Mouse (Mus musculus) skeletal muscle tissue, adult 2 months (tissue): ENCODE data around the gene Zic5.
"Not testable (repeated sequence)": the region's sequence is repeated elsewhere in the genome, so short reads cannot be mapped to it uniquely, and the experiment has no call there.

Experiments used
- DNase-seq: peaks from one replicate; pipeline ENCODE4 v3.0.0-alpha.2; 2012; ENCODE audit warnings: low read depth, low spot score

The Zic5 gene

DNA sequence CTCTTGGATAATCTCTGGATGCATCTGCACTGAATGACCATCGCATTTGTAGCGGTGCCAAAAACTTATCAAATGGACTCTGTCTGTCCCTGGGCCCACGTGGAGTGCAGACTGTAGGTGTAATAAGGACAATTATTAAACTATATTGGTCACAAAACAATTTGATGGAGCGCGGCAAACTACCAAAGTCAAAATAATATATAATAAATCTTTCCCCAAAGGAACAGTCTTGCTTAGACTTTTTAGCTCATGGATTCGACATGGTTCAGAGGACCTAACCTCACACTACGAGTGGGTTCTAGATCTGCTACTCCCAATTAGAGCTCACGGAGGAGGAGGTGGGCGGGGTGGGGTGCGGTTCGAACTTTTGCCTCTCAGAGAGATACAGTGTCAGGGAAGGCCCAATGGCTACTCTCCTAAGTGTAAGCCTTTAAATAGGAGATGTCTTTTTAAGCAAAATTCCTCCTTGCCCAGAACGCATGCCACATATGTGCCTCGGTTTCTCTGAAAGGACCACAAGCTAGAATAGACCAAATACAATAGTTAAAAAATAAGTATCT lies 534 bp upstream of the Zic5 start:
- DNase-seq, result no peak

DNA sequence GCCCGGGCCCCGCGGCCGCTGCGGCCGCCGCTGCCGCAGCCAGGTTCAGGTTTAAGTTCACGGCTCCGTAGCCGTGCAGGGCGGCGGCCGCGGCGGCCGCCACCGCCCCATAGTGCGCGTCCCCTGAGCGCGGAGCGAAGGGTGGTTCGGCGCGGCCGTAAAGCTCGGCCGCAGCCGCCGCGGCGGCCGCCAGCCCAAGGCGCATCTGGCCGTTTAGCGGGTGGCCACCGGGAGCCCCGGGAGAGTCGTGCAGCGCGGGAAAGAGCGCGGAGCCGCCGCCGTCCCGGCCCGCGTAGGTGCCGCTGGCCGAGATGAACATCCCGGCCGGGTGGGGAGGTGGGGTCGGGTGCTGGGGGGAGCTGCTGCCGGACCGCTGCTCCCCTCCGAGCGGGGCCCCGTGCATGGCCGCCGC lies 1.1 kb downstream of the Zic5 start:
- no peak for DNase-seq

DNA sequence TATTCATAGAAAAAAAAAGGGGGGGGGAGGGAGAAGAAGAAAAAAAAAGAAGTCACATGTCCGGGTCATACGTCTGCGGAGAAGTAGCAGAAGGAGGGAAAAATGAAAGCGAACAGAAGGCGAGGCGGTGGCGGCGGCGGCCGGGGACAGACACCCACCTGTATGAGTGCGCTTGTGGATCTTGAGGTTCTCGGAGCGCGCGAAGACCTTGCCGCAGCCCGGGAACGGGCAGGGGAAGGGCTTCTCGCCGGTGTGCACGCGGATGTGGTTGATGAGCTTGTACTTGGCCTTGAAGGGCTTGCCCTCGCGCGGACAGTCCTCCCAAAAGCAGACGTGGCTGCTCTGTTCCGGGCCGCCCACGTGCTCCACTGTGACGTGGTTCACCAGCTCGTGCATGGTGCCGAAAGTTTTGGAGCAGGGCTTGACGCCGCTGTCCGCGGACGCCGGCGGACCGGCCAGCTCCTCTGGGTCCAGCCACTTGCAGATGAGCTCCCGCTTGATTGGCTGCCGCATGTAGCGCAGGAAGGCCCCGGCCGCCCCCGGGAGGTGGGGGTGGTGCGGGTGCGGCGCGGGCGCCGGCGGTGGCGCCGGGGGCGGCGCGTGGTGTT lies 1.6 kb downstream of the Zic5 start:
- peak; percentile 18 for DNase-seq

DNA sequence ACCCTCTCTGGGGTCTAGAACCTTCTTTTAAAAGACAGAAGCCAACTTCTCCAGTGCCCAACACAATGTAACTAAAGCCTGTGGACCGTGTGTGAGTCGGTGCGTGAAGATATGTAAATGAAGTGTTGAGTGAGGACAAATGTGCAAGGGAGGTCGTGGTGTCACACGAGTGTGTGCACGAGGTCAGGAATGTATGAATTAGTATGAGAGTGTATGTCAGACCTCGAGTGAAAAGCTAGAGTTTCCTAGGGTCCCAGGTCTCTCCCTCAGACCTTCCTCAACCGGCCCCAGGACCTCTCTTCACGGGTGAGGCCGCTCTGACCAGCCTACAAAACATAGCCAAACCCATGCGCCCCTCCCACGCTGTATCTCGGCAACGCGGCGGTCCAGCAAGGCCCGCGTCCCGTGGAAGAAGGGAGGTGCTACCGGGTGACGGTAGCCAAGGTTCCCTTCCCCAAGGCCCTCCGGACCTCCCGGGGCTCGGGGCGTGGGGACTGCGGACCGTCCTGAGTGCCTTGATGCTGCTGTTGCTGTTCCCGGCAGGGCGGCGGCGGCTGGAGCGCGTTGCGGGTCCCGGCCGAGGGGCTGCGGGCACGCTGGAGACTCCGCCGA lies 2.3 kb downstream of the Zic5 start:
- no peak for DNase-seq

DNA sequence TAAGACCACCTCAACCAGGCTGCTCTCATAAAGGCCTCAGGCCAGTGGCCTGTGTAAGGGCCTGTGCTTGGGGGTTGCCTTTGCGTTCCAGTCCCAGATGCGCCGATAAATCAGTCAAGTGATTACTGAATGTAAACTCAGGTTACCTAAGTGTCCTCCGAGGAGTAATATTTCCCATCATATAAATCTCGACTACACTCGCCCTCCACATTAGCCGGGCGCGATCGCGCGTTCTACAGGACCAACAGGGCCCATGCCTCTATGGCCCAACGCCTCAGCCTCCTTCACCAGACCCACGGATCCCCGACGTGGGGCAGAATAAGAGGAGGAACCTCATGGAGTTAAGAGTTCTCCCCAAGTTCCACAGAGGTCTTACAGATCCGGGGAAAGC lies 2.8 kb downstream of the Zic5 start:
- no peak for DNase-seq

DNA sequence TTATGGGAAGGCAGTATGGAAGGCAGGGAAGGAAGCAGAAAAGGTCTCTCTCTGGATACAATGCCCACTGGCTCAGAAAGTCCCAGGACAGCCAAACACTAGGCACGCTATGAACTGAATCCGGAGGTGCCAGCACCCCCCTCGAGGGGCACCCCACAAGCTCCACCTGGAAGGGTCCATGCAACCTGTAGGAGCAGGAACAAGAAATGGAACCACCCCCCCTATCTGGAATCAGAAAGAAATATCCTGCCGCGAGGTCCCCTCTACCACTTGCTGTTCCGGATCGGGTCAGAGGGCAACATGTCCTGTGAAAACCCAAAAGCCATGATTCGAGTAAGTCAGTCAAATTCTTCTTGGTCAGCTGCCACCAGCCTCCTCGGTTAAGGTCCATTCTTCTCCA lies 3.5 kb downstream of the Zic5 start:
- DNase-seq, result no peak

DNA sequence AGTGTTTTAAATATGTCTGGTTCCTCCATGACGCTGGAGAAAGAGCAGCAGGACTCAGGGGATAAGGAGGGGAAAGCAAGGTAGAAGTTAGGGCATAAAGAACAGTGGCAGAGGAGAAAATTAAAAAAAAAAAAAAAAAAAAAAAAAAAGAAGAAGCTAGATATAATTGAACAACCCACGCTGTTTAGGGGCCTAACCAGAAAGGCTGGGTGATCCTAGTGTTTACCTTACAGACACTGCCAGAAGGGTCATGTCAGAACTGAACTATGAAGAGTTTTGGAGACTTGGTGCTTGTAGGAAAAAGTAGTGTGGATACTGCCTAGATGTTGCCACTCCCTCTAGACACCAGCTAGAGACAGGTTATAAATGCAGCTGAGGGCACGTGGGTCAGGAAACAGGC lies 4.0 kb downstream of the Zic5 start:
- no peak for DNase-seq

DNA sequence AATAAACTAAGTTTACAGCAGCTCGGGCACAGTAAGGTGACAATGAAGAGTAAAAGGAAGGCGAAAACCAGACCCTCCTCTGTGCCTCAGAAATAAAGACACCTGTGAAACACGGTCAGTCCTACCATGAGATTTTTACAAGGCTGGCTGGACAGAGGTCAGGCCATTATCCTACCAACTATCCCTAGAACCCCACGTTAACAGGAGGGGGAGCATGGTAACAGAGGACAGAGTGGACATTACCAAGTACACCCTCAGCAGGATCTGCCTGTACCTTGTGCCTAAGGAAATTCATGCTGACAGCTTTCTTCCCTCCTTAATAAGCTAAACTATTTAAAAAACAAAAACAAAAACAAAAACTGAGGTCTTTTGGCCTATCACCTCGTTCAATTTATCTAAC lies 5.3 kb downstream of the Zic5 start:
- DNase-seq, result no peak

DNA sequence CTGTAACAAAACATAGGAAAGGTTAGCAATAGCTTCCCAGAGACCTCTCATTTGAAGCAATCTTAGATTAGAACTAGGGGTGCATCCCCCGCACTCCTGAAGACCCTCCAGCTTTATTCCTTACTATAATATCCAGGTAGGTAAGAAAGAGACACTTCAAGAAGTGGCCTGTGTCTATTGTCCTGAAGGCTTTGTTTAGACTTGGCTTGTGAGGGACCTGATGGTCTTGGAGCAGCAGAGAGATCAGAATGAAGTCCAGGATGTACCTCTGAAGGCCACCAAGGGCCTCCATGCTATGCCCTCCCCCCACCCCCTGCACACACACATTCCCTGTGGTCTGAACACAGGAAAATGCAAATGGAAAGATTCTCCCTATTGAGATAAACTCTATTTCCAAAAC lies 5.7 kb downstream of the Zic5 start:
- DNase-seq, result no peak

DNA sequence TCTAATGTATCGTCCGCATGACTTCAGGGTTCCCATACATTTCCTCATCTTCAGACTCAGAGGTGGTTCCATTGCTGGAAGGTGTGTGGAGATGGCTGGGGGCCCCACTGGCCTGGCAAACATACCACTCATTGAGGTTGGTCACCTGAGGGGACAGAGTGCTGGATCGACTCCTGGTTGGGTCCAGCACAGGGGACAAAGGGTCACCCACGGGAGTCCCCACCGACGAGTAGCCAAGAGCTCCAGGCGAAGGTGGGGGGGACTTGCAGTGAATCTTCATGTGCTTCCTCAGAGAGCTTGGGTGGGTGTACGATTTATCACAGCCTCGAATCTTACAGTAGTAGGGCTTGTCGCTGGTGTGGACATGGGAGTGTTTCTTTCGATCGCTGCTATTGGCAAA lies 6.1 kb downstream of the Zic5 start:
- not testable (repeated sequence) for DNase-seq

DNA sequence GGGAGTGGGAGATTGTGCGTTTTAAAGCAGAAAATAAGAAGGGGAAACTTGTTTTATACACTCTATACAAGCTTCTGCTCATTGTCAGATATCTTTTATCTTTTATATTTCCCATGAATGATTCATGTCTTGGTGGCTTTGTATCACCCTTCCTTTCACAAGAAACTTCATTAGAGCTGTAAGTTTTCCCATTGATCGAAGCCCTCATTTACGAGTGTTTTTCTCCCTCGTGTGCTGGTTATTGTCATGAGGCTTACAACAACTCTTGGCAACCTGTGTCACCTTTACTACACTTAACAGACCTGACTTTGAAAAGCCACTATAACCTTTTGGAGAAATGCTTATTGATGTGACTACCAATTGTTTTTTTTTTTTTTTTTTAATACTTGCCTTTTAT lies 9.9 kb downstream of the Zic5 start:
- DNase-seq, result no peak

DNA sequence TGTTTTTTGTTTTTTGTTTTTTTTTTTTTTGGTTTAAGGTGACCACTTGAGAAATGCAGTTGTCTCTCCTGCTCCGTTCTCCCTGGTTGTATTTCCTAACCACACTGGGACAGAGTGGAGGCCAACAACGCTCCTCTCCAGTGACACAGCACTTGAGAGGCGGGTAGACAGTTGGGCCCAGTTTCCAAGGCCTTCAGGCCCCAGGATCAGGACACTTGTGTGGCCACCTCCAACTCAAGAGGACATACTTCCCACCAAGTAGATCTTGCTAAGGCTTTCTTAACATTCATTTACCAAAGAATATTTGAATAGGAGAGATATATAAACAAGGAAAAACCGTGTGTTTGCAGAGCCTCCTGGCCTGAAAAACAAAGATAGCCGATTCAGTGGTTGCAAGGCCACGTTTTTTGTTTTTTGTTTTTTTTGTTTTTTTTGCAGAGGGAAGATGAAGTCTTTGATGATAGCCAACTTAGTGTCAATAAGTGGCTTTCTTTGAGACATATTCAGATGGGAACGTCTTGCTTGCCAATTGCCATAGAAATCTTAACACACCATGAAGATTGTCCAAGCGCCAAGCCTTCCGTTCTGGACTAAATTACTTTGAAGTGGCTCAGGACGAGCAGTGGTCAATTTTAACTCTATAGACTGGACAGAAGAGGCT lies 10.4 kb downstream of the Zic5 start:
- DNase-seq, result no peak

DNA sequence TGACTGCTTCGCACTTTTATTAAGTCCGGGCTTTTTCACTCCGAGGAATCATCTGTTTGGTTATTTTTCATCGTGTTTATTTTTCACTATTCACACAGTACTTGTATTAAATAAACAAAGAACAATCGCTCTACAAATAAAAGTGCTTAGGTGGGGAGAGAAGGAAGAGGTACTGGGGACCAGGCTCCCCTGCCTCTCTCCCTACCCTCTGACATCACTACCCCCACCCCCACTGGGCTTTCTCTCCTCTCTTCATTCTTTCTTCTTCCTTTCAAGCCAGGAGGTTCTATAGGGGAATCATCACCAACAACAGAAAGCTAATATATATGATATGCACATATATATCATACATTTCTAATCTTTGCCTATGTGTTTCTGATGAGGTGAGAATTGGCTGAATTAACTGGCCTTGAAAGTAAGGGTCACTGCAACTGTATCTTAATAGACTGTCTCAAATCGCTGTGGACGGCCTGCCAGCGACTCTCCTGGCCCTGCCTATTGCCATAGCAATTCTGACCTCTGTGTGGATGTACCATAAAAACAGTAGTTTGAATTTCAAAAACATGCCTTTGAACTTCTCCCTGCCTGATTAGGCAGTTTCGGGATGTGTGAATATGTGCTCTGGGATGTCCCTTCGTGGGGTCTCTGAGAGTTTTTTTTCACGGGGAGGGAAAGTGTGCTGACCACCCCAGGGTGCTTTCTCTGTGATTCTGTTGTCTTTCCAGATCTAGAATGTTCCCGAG lies 11.3 kb downstream of the Zic5 start:
- DNase-seq, result no peak

DNA sequence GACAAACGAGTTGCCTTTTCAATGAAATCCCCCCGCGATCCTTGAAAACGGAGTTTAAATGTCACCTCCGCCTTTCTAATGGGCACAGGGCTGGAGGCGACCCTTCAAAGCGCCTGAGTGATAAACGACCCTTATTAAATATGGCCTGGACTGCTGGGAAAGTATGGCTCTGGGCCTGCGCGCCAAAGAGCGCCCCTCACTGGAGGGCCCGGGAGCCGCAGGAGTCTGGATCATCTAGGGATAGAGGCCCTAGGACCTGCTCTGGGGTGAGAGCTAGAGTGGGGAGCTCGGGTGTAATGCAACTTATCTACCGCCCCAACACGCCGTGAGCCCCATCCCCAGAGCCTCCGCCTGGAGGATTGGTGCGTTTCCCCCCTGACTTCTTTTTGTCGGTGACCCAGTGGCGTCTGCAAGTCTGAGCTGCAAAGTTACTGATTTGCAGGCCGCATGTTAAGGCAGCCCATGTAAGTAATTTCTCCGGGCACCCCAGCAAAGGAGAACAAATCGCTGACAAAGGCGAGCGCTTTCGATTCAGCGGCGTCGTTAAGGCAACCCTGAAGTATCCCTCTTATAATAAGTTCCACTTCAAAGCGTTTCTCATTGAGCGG lies 12.0 kb downstream of the Zic5 start:
- DNase-seq, result no peak

DNA sequence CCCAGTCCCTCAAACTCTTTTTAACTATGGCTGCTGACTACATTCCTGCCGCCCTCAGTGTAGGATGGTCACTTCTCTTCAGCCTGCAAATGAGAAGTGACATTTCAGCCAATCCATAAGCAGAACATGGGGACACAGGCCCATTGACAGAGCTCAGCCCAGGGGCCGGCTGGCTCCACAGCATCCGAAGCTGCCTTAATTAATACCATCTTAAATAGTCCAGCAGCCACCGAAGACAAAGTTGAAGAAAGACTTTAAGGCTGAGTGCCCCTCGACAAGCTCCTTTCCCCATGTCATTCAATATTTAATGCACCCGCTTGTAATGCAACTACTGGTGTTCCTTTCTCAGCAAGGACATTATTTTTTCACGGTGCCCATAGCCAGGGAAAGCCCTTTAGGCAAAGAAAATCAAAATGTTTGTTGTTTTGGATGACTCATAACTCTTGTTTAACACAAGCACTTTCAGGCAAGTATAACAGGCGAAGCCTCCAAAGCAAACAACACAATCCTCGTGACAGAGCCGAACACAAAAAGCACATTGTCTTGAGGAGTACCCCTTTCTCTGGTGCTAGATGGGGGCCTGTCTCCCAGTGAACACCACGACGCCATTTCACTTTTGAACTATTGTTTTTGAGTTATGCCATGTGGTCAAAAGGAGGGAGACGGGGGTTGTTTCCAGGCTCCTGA lies 12.6 kb downstream of the Zic5 start:
- DNase-seq, result no peak

DNA sequence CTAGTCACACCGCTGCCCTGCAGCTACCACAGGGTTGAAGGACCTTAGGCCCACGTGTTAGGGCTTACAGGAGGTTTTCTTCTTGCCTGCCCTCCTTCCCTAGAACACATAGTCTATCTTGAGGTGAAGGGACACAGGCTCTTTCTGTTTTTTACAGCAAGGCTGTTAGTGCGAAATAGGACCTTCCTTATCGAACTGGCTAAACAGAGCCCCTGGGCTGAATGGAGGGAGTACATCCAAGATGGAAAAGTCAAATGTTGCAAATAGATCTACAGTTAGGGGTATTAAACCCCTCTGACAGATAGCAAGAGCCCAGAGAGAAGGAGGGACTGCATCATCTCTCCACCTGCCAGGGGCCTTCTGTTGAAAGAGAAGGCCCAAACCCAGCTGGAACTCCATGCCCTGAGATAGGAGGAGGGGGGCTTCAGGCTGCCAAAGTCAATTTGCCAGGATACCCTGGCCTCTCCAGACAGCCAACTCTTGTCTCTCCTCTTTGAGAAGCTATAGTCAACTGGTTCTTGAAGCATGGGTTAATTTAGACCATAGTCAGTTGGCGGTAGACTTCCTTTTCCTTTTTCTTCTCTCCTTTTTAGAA lies 13.8 kb downstream of the Zic5 start:
- no peak for DNase-seq

DNA sequence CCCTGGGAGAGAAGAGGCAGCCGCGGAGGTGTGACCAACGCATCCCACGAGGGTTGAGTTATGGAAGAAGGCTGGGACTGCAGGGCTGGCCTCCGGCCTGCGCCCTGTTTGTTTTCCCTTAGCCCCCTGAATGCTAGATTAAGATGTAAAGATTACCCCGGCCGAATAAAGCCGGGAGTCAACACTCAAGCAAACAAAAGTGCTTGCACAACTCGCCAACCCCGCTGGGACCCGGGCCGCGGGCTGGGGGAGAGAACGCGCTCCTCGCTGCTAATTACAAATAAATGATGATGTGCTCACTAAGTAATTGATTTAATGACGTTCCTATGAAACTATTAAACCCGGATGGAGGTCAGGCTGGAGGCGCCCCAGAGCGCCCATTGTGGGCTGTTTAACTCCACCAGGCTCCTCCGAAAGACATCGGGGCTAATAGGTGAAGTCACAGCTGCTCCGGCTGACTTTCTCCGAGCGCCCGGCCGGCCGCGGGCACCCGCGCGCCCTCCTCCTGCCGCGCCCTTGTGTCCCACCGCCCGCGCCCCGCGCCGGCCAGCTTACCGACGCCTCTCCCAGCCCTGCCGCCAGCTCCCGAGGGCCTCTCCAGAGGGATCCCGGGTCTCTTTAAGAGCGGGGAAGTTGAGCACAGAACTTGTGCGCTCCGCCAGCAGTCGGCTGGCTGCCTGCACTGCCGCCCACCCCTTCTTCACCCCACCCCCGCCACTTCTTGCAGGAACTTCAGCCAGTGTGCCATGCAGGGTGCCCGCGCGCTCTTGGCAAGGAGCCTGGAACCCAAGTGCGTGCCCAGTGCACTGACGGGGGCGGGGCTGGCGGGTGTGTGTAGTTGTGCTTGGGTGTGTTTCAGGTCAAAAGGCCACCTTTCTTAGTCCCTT lies 14.7 kb downstream of the Zic5 start, which contains the start of gene Gm5089:
TSS of gene Gm5089 (minus strand) at position 620 of the 887 bp plus-strand sequence.
- no peak for DNase-seq

DNA sequence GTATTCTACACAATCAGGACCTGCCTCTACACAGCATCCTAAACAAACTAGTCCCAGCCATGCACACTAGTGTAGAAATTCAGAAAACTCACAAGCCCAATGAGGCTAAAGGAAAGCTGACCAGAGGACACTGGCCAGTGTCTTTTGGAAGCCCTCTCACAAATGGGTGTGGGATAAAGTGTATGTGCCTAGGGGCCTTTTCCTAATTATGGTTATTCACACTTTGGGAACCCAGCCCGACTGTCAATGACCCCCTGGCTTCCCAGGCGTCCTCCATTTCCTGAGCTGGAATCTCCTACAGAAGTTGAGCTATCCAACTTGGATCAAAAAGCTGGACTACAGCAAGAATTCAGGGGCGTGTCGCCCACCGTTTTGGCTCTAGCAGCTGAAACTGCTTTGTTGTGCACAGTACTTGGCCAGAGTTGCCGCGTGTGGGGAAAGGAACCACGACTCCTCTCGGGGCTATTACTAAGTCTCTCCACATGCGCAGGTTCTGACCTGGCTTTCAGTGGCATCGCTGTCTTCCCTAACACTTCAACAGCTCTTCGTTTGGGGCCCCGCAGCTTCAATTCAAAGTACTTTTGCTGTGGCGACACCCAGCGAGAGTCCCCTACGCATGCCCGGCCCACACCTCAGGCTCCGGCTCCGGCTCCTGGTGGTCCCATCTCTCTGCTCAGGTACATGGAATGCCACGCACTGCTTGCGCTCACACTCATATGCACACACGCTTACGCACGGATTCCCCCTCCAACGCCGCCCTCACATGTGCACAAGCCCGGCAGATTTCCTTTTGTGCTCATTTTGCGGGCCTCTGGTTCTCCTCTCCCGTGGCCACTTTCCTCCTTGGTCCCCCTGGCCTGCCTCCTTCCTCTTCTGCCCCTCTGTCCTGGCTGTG lies 15.6 kb downstream of the Zic5 start:
- no peak for DNase-seq

DNA sequence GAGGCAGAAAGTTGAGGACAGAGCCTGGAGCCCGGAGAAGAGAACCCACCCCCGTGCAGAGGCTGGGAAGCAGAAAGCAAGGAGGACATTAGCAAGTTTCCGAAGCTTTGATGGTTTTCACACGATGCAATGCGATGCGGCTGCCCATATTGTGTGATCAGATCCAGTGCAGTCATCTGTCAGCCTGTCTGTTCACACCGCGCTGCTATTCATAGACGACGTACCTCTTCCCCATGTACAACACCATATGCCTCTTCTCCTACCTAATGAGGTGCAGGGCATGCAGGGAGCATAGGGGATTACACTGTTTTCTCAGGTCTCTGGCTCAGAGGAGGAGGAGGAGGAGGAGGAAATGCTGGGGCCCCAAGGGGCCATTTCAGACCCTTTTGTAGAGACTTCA lies 28.6 kb downstream of the Zic5 start:
- DNase-seq, result no peak
